Mouse (Mus musculus) spleen, postnatal 10 days (tissue): Measurements from ENCODE around the gene H3f3a.

ENCODE experiments used
- DNase-seq, 2 experiments: peaks; one replicate each; pipeline ENCODE4 v3.0.0; 2021 to 2022; ENCODE audit warnings: low spot score in 2 of 2

Gene H3f3a

GRCm38 (mm10) chr1:180823716-180824115, 10.0 kb upstream of the H3f3a start:
- no peak for DNase-seq

DNA sequence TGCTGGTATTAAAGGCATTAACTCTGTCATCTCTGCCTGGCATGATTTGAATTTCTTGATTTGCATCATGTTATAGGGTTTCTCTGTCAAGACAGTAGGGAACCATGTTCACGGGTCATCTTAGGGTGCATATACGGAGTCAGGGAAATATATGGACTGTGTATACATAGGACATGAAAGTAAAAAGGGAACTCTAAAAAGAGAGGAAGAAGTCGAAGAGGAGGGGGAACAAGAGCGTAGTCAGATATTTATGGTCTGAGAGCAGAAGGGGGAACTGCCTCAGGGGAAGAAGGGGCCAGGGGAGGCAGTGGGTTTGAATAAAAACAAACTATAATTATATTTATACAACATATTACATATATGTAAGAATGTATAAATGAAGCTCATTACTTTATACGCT, 8.5 kb upstream of the H3f3a start:
- no peak for DNase-seq

DNA sequence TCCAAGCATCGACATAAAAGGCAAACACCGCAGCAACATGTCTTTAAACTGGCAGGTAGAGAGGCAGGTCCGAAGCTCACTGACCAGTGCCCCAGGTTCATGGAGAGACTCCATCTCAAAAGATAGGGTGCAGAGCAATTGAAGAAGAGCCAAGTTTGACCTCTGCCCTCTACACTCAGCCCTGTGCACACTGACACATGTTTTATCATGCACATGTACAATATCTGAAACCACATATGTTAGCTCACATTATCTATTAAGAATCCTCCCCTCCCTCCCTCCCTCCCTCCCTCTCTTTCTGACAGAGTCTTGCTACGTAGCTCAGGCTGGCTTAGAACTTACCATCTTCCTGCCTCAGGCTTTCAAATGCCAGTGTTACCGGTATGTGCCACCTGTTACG, 7.4 kb upstream of the H3f3a start:
- DNase-seq = no peak

DNA sequence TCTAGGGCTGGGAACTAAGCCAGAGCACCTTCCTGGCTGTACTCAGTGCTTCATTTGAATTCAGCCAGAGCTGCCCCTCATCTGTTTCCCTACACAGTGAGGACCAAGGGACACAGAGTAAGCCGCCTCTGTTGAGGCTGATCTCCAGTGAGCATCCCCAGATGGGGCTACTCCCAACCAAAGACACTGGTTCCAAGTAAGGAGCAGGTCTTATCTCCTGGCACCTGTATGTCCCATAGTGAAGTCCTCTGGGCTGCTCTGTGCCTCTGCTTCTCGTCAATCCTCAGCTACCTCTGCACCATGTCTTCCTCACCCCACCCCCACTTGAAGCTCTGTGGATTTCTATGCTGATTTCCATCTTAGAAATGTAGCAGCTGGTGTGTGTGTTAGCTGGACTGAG, 4.3 kb upstream of the H3f3a start:
- peak; percentile 55 to 58 for DNase-seq

GRCm38 (mm10) chr1:180815371-180816024, 1.8 kb upstream of the H3f3a start:
- peak; percentile 17 to 21 for DNase-seq

DNA sequence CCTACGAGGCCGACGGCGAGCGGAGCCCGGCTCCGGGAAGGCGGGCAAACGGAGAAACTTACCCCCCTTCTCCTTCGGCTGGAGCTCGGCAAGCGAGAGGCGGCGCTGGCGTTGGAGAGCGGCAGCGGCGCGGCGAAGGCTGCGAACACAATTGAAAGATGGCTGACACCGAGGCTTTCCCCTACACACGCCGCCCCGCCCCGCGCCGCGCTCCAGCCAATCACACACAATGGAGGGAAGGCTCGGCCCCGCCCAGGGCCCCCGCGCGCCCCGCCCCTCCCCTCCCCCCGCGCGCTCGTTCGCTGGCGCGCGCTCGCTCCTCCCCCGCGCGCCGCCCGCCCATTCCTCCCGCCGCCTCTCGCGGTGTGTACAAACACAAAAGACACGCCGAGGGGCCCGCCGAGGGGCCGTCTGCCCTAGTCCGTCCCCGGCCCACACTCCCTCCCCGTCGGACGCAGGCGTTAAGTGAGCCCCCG, 296 bp downstream of the H3f3a start:
- peak; percentile 97 for DNase-seq

DNA sequence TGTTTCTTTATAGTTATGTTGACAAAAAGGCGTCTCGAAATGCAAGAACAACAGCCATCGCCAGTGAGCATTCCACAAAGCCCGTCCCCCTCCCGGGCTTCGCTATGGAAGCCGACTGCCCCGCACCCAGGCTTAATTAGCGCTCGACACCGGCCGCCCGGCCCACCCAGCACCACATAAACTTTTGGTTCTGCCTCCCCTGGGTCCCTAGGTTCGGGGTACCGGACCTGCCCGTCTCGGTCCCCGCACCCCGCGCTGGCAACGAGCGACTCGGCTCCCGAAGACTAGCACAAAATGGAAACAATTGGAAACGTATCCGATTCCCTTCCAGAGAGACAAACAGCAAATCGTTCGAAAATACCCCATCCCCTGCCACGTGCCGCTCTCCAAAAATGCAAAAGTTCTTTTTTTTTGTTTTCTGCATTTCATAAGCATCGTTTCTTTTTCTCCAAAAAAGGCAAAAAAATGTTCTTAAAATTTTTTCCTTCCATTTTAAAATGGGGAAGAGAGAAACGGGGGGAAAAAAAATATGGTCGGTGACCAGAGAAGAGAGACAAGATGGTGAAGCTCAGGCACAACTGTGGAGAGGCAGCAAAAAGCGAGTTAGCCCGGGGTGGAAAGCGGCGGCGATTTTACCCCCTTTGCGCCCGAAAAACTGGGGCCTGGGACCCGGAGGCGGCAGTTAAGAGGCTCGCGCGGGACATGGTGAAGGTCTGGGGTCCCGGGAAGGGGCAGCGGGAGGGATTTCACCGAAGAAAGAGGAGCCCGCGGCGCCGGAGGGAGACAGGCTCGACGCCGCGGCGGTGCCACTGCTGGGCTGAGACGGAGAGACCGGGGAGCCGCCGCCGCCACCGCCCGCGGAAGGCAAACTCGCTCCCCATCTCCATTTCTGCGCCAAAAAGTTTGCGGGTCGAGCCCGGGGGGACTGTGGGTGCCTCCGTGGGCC, 1.0 kb downstream of the H3f3a start:
- peak; percentile 71 to 80 for DNase-seq

- DNase-seq = peak in 1 of 2 experiments; percentile 59
Measured at GRCm38 (mm10) chr1:180811596-180812462, 1.9 kb downstream of the H3f3a start.

- DNase-seq = no peak
Measured at GRCm38 (mm10) chr1:180810976-180811375, 2.8 kb downstream of the H3f3a start.

DNA sequence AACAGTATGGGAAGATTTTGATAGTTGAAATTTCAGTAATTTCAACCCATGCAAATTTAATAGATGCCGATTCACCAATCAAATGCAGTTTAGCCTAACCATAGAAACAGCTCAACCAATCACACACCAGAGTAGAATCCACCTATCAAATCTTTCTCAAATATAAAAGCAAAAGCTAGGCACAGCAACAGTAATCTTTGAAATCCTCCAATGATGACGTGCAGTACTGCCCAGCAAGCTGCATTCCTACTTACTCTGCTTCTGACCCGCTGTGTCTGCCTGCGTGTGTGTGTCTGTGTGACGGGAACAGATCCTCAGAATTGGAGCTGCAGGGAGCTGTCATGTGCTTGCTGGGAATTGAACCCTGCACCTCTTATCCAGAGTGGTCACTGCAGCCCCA, 4.9 kb downstream of the H3f3a start:
- no peak for DNase-seq

DNA sequence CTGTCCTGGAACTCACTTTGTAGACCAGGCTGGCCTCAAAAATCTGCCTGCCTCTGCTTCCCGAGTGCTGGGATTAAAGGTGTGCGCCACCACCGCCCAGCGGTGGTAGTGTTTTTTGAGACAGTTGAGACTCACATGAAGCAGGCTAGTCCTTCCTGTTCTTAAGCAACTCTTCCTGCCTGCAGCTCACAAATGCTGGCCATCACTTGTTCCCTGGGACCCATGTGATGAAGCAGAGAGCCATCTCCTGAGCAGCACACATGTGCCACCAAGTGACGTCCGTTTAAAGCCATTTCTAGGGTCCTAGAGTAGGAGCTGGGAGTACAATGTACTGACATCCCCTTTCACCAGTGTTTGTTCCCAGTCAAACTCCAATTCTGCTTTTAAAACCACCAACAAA, 9.9 kb downstream of the H3f3a start:
- no peak for DNase-seq

GRCm38 (mm10) chr1:180801466-180801994, 12.2 kb downstream of the H3f3a start:
- DNase-seq = no peak

DNA sequence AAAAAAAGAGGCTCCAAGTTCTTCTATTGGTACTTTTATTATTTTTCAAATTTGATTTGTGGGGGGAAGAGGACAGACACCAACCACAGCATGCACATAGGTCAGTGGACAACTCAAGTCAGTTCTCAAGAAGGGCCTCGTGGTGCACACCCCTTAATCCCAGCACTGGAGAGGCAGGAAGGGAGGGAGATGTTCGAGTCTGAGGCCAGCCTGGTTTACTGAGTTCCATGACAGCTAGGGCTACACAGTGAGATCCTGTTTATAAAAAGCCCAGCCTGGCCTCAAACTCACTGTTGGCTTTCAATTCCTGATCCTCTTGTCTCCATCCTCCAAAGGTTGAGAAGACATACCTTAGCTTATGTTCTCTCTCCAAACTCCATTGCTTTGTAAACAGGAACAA, 12.9 kb downstream of the H3f3a start:
- DNase-seq = no peak

DNA sequence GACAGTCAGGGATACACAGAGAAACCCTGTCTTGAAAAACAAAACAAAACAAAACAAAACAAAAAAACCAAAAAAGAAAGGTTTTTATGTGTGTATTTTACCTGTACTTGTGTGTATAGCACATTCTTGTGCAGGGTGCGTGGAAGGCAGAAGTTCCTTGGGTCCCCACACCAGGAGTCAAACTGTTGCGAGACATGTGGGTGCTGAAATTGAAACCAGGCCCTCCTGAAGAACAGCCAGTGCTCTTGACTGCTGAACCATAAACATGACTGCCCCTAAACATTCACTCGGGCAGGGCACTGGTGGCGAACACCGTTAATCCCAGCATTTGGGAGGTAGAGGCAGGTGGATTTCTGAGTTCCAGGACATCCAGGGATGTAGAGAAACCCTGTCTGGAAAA, 13.7 kb downstream of the H3f3a start:
- no peak for DNase-seq

DNA sequence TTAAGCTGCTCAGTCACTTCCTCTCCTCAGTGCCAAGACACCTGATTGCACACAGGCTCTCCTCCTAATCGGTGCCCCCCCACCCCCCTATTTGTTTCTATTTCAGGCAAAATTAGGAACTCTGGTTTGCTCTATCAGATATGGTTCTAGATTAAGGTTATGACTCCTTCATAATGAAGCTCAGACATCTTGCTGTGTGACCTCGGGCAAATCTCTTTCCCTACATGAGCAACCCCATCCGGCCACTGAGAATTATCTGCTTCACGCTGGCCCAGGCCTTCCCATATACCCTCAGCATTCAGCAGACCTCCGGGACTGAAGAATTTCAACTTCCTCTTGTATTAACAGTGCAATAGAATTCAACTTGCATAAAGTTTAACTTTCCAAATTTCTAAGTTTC, 14.5 kb downstream of the H3f3a start:
- DNase-seq = no peak

GRCm38 (mm10) chr1:180798660-180799059, 15.1 kb downstream of the H3f3a start:
- no peak for DNase-seq

DNA sequence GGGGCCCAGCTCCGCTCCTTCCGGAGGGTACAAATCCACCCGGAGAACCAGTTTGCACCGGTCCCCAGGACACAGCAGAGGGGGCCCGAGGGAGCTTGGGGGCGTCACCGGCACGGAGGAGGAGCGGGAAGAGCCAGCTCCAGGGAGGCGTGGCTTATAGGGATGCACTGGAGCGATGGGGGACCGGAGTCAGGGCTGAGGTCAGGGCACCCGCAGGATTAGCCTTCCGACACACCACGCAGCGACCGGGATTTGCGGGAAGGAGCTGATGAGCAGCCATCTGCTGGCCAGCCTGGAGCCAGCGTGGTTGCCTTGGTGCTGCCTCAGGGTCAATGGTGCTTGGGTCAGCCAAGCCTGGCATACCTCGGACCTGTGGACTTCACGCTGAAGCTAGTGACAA, 19.6 kb downstream of the H3f3a start:
- no peak for DNase-seq

DNA sequence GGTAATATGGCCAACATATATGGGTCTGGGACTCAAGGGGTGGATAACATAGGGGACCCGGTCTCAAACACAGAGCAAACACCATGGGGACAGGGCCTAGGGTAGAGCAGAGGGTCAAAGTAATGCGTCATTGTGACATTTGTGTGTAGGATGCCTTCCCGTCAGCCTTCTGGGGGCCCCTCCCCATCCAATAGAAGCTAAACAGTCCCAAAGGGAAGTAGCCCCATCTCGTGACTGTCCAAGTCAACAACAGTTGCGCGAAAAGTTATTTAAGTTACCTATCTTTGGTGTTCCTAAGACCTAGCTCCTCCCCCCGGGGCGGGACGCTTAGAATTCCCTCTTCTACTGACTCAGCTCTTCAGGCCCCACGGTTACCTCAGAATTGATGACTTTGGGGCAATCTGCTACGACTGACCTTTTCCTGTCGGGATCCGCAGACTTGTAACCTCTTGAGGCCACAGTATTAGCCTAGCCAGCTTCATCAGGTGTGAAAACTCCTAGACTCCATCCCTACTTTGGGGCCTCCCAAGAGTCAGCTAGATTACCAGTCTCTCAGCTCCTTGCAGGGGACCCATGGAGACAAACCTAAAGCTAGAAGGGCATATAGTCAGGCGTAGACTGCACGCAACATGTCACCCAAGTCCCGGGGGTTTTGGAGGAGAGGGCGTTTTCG, 20.2 kb downstream of the H3f3a start:
- DNase-seq = peak; percentile 31 to 61

- DNase-seq = no peak
Measured at GRCm38 (mm10) chr1:180792814-180793213, 20.9 kb downstream of the H3f3a start.

DNA sequence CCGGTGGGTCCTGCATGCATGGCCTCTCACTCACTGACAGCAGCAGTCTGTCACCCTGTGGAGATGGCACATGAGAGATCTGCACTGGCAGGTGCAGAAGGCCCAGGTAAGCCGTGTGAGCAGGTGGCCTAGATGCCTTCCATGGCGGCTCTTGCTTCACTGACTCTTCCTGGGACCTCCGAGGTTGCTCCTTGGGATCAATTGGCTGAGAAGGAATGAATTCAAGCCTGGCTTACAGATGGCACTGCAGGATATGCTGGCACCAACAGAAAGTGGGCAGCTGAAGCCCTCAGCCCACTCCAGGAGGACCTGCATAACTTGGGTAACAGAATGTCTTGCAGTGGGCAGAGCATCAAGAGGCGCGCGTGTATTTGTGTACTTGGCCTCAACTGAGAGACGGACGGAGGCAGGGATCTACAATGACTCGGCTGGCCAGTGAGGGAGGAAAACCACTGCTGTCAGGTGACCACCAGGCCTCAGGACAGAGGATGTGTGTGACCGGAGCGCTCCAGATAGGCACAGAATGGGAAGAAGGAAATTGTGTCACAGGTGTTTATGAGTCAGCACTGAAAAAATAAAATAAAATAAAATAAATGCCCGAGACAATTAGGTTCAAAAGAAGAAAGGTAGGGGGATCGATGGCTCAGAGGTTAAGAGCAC, 21.8 kb downstream of the H3f3a start:
- no peak for DNase-seq

GRCm38 (mm10) chr1:180783580-180783928, 30.2 kb downstream of the H3f3a start:
- no peak for DNase-seq
